Mouse (Mus musculus): ENCODE measurements around the gene Gm5724. TPM values are rescaled to one million over a fixed set of nuclear protein-coding genes. Genes with fewer than 3 reads are reported as not detected.

Gm5724 gene
- polyA plus RNA-seq (2014; fragmentation: Nextera tagmentation; extraction: Ambion mirVana): not detected in 2 replicates

DNA sequence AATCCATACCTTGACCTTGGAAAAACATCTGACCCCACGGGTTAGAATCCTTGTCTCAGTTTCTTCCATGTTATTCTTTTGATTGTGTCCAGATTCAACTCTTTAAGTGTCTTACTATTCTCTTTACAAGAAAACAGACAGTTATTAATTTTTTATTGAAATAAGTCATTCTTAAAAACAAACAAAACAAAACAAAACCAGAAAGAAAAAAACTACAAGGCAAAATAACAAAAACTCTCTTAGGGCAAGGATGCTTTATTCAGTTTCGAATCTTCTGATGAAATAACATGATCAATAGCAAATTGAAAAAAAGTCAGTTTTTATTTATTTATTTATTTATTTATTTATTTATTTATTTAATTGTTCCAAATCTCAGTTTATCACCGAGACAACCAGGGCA lies at the start of gene Gm5724:
Gene Gm5724, minus strand, starts transcription at position 101 of the 400 bp plus-strand sequence.
- 89% methylated on average over 3 of the region's 3 CpGs for WGBS

DNA sequence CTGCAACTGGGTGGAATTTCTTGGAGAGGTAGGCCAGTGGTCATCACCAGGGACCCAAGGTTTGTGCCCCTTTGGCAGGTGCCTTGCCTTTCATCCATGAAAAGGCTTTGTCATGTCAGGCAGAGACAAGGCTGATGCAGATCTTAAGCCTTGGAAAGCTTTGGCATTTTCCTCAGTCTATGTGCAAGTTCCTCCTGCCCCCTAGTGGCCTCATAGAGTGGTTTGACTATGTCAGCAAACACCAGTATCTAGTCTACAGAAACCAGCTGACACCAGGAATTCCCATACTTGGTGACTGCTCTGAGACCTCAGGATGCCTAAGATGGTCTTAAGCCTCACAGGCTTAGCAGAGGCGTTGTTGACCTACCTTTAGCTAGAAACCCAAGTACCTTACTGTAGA lies 24.2 kb upstream of the Gm5724 start:
- no peak overlapping the region for H3K27ac ChIP-seq
- no peaks in the 10 kb centered on the region for H3K4me1 ChIP-seq (replicated peaks; ENCODE audit: control insufficient read depth, insufficient read depth, low read length)
- DNase-seq (ENCODE audit: low spot score) (peak; percentile 67), ATAC-seq (ENCODE audit: low FRiP score) (peak; percentile 76)
- no peaks in the 10 kb centered on the region for H3K9me3 ChIP-seq (ENCODE audit: control insufficient read depth, low read length)
- H3K27me3 ChIP-seq (ENCODE audit: control insufficient read depth, insufficient read depth, low read length): no peaks in the 10 kb centered on the region
- H3K4me2 ChIP-seq (replicated peaks): no peak overlapping the region
- no peak overlapping the region for H3K9ac ChIP-seq
- WGBS: 18% methylated on average over 1 of the region's 1 CpGs
- no peak overlapping the region for H3K4me3 ChIP-seq (replicated peaks; ENCODE audit: low read length)
- H3K36me3 ChIP-seq (replicated peaks; ENCODE audit: control insufficient read depth, insufficient read depth): no peaks in the 10 kb centered on the region

More for the DNA sequence above, at the start of gene Gm5724:
- Histone ChIP-seq H3K4me2 (replicated peaks) (no peak within 1 kb of the TSS), H3K9ac (no peak within 1 kb of the TSS), H3K9me3 (ENCODE audit: control insufficient read depth, low read length) (no peaks in the 10 kb centered on the region), H3K27ac (no peak within 1 kb of the TSS), H3K36me3 (replicated peaks; ENCODE audit: control insufficient read depth, insufficient read depth) (no peaks in the 10 kb centered on the region), H3K4me1 (replicated peaks; ENCODE audit: control insufficient read depth, insufficient read depth, low read length) (no peaks in the 10 kb centered on the region), H3K4me3 (replicated peaks; ENCODE audit: low read length) (no peak within 1 kb of the TSS), H3K27me3 (ENCODE audit: control insufficient read depth, insufficient read depth, low read length) (no peaks in the 10 kb centered on the region)
- no peak for ATAC-seq (ENCODE audit: low FRiP score)
- no peak for DNase-seq (ENCODE audit: low spot score)

DNA sequence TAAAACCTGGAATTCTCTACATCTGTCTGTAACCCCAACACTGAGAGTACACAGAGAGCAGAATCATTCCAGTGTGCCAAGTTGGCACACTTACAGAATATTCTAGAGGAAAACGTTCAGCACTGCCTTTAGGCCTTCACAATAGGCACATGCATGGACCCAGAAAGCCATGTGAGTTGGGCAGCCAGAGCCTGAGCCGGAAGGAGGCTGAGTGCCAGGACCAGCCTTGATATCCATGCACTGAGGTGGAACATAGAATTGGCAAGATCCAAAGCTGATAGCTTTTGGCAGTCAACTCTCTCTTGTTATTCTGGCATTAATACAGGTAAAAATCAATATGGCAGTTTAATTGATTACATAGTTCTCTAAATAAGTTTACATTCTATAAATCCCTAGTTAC lies 866 bp upstream of the Gm5724 start:
- H3K9me3 ChIP-seq (ENCODE audit: control insufficient read depth, low read length): no peaks in the 10 kb centered on the region
- H3K27me3 ChIP-seq (ENCODE audit: control insufficient read depth, insufficient read depth, low read length): no peaks in the 10 kb centered on the region
- WGBS: 77% methylated on average over 2 of the region's 2 CpGs
- H3K4me1 ChIP-seq (replicated peaks; ENCODE audit: control insufficient read depth, insufficient read depth, low read length): no peaks in the 10 kb centered on the region
- no peak overlapping the region for H3K9ac ChIP-seq
- ATAC-seq (ENCODE audit: low FRiP score) (no peak), DNase-seq (ENCODE audit: low spot score) (no peak)
- H3K27ac ChIP-seq: no peak overlapping the region
- H3K36me3 ChIP-seq (replicated peaks; ENCODE audit: control insufficient read depth, insufficient read depth): no peaks in the 10 kb centered on the region
- H3K4me3 ChIP-seq (replicated peaks; ENCODE audit: low read length): no peak overlapping the region
- H3K4me2 ChIP-seq (replicated peaks): no peak overlapping the region

DNA sequence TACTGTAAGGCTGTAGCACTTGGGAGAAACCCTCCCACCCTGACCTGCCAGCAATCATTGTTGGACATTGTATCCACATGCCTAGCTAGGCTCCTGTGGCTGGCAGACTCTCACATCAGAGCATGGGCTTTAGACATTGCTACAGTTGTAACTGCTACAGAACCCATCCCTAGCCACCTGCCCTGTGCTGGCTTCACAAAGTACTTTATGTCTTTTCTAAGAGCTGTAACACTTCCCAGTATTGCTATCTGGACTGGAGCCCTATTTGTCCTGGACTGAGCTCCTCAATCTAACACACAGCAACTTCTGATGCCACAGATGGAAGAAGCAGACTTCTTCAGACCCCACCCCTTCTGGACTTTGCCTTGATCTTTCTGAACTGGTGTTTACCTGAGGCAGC lies 82.4 kb downstream of the Gm5724 start:
- H3K9me3 ChIP-seq (ENCODE audit: control insufficient read depth, low read length): no peaks in the 10 kb centered on the region
- H3K36me3 ChIP-seq (replicated peaks; ENCODE audit: control insufficient read depth, insufficient read depth): no peaks in the 10 kb centered on the region
- ATAC-seq (ENCODE audit: low FRiP score): no peak
- H3K9ac ChIP-seq: no peak overlapping the region
- no peaks in the 10 kb centered on the region for H3K27me3 ChIP-seq (ENCODE audit: control insufficient read depth, insufficient read depth, low read length)
- no peak overlapping the region for H3K4me3 ChIP-seq (replicated peaks; ENCODE audit: low read length)
- no peak overlapping the region for H3K4me2 ChIP-seq (replicated peaks)
- no peak overlapping the region for H3K27ac ChIP-seq
- no peak for DNase-seq (ENCODE audit: low spot score)
- H3K4me1 ChIP-seq (replicated peaks; ENCODE audit: control insufficient read depth, insufficient read depth, low read length): no peaks in the 10 kb centered on the region

GRCm38 (mm10) chr6:141687008-141687407 lies 86.6 kb downstream of the Gm5724 start:
- Histone ChIP-seq H3K9ac (no peak overlapping the region), H3K27ac (no peak overlapping the region), H3K9me3 (ENCODE audit: control insufficient read depth, low read length) (no peaks in the 10 kb centered on the region), H3K4me2 (replicated peaks) (no peak overlapping the region), H3K4me3 (replicated peaks; ENCODE audit: low read length) (no peak overlapping the region), H3K27me3 (ENCODE audit: control insufficient read depth, insufficient read depth, low read length) (no peaks in the 10 kb centered on the region), H3K36me3 (replicated peaks; ENCODE audit: control insufficient read depth, insufficient read depth) (no peaks in the 10 kb centered on the region), H3K4me1 (replicated peaks; ENCODE audit: control insufficient read depth, insufficient read depth, low read length) (no peaks in the 10 kb centered on the region)
- WGBS: 77% methylated on average over 4 of the region's 4 CpGs
- ATAC-seq (ENCODE audit: low FRiP score): no peak
- DNase-seq (ENCODE audit: low spot score): no peak

Other genes starting within 250 kb of the Gm5724 start
- gene Slco1c1, start 249.4 kb downstream of the Gm5724 start, polyA plus RNA-seq (2014; fragmentation: Nextera tagmentation; extraction: Ambion mirVana): 22.5 and 23.5 TPM in 2 replicates
- gene Slco1b2, start 144.3 kb downstream of the Gm5724 start, polyA plus RNA-seq (2014; fragmentation: Nextera tagmentation; extraction: Ambion mirVana): not detected in 2 replicates
- 4.8 and 7.1 TPM in 2 replicates for gene Slco1a4, start 82.4 kb upstream of the Gm5724 start, polyA plus RNA-seq (2014; fragmentation: Nextera tagmentation; extraction: Ambion mirVana)
- gene Slco1a1, start 173.2 kb upstream of the Gm5724 start, polyA plus RNA-seq (2014; fragmentation: Nextera tagmentation; extraction: Ambion mirVana): not detected in 2 replicates
- gene Gm6614, start 237.6 kb upstream of the Gm5724 start, polyA plus RNA-seq (2014; fragmentation: Nextera tagmentation; extraction: Ambion mirVana): not detected in 2 replicates